Mouse (Mus musculus) megakaryocyte-erythroid progenitor cell, adult 5-6 weeks (primary cell): Measurements from ENCODE around the gene Gm20721. TPM values are rescaled to one million over a fixed set of nuclear protein-coding genes. Genes with fewer than 3 reads are reported as not detected.

Experiments
- total RNA-seq, 2 experiments: library from RNA; stranded (forward) in 1 of 2; stranded (reverse) in 1 of 2; fragments of 200-1000, 215-1000 nt in 1 of 2; fragments of >200 nt in 1 of 2; fragmentation: Nextera tagmentation in 1 of 2; gene quantifications; 2 replicates each; pipeline ENCODE4 v1.2.3; 2014 to 2017

Gene Gm20721
- total RNA-seq, 2 experiments from 2014 or later: 0.13 to 2.7 TPM

Other genes with a start within 250 kb of the Gm20721 start
- gene Npepl1, start 236.4 kb downstream of the Gm20721 start, total RNA-seq (2014; fragmentation: Nextera tagmentation): 80.3 and 84.4 TPM in 2 replicates
- gene Npepl1, start 236.4 kb downstream of the Gm20721 start, total RNA-seq (2017): 28.4 and 30.9 TPM in 2 replicates
- gene Gnas, start 62.4 kb downstream of the Gm20721 start, total RNA-seq (2014; fragmentation: Nextera tagmentation): 439 and 465 TPM in 2 replicates
- 227 and 273 TPM in 2 replicates for gene Gnas, start 62.4 kb downstream of the Gm20721 start, total RNA-seq (2017)
- gene Nelfcd, start 69.1 kb upstream of the Gm20721 start, total RNA-seq (2014; fragmentation: Nextera tagmentation): 73.4 and 90.4 TPM in 2 replicates
- gene Nelfcd, start 69.1 kb upstream of the Gm20721 start, total RNA-seq (2017): 49.0 and 50.4 TPM in 2 replicates
- 44.2 and 46.0 TPM in 2 replicates for gene Ctsz, start 92.3 kb upstream of the Gm20721 start, total RNA-seq (2014; fragmentation: Nextera tagmentation)
- 67.3 and 69.2 TPM in 2 replicates for gene Ctsz, start 92.3 kb upstream of the Gm20721 start, total RNA-seq (2017)
- gene Tubb1, start 104.0 kb upstream of the Gm20721 start, total RNA-seq (2014; fragmentation: Nextera tagmentation): not detected in 2 replicates
- gene Tubb1, start 104.0 kb upstream of the Gm20721 start, total RNA-seq (2017): 1.5 and 3.5 TPM in 2 replicates
- gene Atp5e, start 117.4 kb upstream of the Gm20721 start, total RNA-seq (2014; fragmentation: Nextera tagmentation): 794 and 967 TPM in 2 replicates
- 188 and 249 TPM in 2 replicates for gene Atp5e, start 117.4 kb upstream of the Gm20721 start, total RNA-seq (2017)
- 75.0 and 119 TPM in 2 replicates for gene Prelid3b, start 126.4 kb upstream of the Gm20721 start, total RNA-seq (2014; fragmentation: Nextera tagmentation)
- gene Prelid3b, start 126.4 kb upstream of the Gm20721 start, total RNA-seq (2017): 168 and 233 TPM in 2 replicates